Mouse (Mus musculus) urinary bladder, postnatal 36 days (tissue): Measurements from ENCODE around the gene Phactr2.

Experiments used
- DNase-seq, 2 experiments: peaks; one replicate each; pipeline ENCODE4 v3.0.0; 2022; ENCODE audit warnings: low spot score in 2 of 2, mixed read lengths in 1 of 2

The Phactr2 gene

DNA sequence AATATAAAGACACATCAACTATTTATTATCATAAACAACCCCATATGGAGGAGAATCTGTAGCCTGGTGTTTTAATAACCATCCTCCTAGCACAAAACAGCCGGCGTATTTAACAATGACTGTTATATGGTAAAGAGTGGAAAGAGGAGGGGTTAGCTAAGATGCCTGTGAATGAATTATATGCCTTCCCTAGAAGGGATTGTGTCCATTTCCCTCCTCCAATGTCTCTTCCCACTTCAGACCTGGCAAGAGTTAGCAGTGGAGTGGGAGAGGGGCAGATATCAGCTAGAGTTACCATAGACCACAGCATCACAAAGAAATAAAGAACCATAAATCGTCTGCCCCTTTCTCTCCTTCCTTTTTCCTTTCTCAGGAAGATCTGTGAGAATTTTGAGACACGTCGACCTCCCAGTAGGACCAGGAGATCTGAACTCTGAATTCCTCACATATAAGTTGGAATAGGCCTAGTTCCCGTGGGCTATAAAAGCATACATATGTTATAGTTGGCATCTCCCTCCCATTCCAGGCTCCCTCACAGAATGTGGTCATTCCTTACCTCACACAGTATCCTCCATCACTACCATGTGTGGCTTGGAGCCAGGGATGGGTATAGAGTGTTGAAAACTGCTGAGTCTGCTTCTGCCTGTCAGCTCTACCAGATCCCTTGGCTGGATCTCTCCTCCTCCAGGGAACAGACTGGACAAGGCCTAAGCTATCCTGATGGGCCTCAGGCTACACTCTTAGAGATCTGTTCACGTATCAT, 25.7 kb downstream of the Phactr2 start:
- DNase-seq: no peak

DNA sequence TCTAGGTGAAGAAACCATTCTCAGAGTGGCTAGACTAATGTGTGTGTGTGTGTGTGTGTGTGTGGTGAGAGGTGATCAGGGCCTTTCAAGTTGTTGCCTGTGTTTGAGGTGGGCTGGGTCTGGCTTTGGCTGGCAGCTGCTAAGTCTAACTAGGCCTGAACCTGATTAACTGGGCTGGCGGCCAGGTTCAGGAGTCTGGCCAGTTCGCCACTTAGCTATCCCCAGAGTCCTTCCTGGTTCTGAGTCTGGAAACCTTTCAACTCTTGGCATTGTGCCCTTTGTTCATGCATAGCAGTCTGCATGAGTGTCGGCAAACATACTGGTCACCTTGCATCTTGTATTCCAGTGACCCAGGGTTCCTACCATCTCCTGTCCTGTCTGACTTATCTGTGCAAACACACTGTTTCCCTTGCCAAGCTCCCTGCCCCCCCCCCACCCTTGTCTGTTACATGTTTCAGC, 27.4 kb downstream of the Phactr2 start:
- peak; percentile 71 to 87 for DNase-seq

DNA sequence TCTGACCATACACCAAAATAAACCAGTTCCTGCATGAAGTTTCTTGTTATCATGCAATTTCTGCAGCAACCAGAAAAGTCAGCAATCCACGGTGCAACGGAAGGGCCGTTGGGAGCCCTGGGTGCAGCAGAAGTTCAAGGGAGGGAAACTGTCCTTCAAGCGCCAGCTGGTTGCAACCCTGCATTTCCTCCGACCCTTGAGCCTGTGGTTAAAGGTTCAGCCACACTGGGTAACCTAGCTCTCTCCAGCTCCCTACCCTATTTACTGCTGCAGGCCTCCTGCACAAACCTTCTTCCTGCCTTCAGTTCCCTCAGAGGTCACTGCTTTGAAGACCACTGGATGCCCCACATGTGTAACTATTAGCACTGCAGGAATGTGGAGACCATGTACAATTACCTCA, 30.0 kb downstream of the Phactr2 start:
- DNase-seq: no peak

GRCm38 (mm10) chr10:13443647-13444046, 30.6 kb downstream of the Phactr2 start:
- DNase-seq: no peak

GRCm38 (mm10) chr10:13440292-13440691, 33.9 kb downstream of the Phactr2 start:
- DNase-seq: no peak

GRCm38 (mm10) chr10:13438118-13438821, 35.9 kb downstream of the Phactr2 start:
- DNase-seq: no peak

GRCm38 (mm10) chr10:13437011-13437410, 37.2 kb downstream of the Phactr2 start:
- no peak for DNase-seq

DNA sequence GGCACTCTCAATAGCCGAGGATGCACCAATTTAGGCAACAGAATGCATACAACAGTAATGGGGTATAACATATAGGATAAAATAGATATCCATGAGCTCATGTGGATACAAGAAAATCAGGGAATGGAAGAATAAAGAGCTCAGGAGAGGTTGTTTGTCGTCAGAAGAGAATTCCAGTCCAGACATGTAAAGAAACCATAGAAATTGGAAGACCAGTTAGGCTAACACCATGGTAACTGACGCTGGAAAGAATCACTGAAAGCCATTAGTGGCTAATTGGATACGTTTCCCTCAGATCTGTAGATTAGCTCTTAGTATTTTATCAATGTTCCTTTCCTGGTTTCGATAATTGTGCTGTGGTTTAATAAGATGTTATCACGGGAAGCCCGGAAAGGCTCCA, 41.2 kb downstream of the Phactr2 start:
- no peak for DNase-seq

GRCm38 (mm10) chr10:13431641-13432540, 42.3 kb downstream of the Phactr2 start:
- no peak for DNase-seq

DNA sequence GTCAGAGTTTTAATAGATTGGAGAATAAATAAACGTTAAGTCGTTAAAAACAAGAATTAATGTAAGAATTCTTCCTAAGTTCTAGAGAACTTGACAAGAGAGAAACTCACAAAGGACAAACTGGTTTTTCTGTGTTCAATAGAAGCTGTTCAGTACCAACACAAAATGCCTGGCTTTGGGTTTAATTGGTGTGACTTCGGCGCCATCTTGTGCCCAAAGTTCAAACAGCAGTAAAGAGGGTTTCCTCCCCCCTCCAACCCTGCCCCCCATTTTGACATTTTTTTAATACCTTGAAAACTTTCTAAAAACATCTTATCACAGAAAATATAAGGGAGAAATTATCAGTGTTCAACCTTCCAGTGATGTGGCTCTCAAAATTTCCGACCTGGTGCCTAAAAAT, 44.4 kb downstream of the Phactr2 start:
- peak in 1 of 2 experiments; percentile 66 for DNase-seq

- no peak for DNase-seq
Measured at GRCm38 (mm10) chr10:13429240-13429639, 45.0 kb downstream of the Phactr2 start.

GRCm38 (mm10) chr10:13428536-13428935, 45.7 kb downstream of the Phactr2 start:
- DNase-seq: no peak

DNA sequence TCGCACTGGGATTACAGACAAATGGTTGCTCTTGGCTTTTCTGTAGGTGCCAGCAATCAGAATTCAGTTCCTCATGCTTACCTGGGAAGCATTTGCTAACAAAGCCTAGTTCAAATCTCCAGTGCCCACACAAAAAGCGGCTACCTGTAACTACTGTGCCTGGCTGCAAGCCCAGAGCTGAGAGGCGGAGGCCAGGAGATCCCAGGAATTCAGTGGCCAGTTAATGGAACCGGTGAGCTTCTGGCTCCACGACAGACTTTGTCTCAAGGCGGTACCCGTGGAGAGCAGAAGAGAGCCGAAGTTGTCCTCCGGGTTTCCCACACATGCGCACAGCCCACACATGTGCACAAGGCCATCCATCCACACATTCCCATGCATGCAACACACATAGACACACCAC, 46.6 kb downstream of the Phactr2 start:
- DNase-seq: no peak

GRCm38 (mm10) chr10:13425198-13425597, 49.0 kb downstream of the Phactr2 start:
- peak in 1 of 2 experiments; percentile 24 for DNase-seq

DNA sequence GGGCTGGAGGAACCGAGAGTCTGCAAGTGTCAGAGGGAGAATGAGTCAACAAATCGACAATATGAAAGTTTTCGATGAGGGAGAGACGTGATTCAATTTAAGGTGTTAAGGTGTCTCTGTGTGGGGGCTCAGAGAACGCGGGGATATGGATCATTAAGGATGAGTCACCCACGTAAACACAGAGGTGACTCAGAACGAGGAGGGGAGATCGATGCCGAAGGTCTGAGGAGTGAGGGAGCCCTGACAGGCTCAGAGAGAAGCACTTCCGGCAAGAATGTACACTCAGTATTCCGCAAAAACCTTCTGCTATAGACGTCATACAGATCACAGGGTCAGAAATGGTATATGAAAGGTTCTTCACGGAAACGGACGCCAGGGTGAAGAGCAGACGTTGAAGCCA, 49.7 kb downstream of the Phactr2 start:
- DNase-seq: no peak

GRCm38 (mm10) chr10:13424015-13424414, 50.2 kb downstream of the Phactr2 start:
- DNase-seq: no peak

GRCm38 (mm10) chr10:13422121-13422520, 52.1 kb downstream of the Phactr2 start:
- DNase-seq: no peak

DNA sequence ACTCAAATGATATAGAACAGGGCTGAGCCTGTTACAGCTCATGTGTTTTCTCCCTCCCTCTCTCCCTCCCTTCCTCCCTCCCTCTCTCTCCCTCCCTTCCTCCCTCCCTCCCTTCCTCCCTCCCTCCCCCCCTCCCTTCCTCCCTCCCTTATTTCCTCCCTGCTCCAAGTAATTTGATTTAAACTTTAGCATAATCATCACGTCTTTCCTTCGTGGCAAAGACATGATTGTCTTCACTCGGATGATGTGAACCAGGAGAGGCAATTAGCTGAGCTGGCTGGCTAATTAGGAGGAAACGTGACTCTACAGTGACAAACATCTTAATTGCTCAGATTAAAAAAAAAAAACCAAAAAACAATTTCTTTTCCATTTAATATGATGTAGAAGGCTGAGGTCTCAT, 55.0 kb downstream of the Phactr2 start:
- no peak for DNase-seq

DNA sequence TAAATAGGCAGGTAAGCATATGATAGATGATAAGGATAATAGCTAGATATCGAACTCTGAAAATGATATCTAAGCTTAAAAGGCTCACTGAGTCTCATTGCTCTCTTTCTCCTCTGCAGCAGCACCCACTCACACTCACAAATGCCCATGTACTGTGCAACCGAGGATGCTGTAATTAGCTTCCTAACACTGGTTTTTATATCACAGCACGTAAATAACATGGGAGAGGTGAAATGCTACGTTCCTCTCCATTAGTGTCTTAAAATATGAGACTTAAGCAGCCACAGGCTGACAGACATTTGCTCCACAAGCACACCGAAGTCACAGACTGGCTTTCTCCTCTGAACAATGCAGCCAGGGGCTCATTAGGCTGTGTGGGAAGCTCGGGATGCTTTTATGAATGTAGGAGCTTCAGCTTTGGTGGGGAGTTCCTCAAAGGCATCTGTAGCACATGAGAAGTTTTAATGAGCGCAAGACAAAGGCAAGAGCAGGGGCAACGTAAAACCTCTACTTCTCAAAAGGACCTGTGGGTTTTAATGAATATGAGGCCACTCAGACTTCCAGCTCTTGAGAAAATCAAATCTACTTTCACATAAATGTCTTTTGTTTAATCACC, 58.6 kb downstream of the Phactr2 start:
- no peak for DNase-seq

DNA sequence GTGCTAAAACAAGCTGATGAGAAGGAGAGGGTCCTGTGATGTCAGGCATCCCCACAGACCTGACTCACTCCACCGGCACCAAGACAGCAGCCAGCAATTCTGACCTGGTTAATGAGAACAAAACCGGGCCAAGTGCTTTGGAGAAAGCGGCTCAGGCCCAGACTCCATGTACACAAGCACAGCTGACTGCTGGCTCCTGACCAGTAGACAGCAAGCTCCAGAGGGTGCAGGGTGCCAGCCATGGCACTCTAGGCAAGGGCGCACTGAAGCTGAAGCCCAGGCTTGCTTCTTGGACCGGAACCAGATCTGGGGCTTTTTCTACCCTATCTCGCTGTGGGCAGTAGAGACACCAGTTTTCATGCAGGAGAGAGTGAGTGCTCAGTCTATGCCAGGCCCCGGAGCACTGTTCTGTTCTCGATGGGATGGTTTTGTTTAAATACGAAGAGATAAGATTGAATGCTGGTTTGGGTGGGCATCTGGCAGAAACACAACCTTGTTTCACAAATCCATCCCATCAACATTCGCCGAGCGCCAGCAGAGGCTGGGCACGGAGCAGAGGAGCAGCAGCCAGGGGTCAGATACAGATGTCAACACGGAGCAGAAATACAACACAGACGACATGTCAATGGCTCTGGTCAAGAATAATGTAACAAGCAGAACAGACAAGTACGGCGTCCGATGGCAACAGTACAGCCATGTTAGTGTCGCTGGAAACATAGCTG, 61.8 kb downstream of the Phactr2 start:
- DNase-seq: peak in 1 of 2 experiments; percentile 32

DNA sequence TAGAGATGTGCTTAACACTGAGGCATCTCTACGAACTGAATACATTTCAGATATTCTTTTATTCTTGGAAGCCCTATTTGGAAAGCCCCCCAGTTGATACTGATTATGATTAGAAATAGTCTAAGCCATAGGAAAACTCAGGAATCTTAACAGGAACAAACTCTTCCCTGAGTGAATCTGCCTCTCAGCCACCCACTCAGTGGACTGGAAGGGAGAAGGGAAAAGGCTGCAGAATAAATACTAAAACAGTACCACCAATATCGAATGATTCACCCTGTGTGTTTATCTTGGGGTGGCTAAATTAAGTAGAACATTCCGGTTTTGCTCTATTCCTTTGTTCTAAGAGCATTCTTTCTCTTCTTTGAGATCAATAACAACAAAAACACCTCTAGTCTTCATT, 63.2 kb downstream of the Phactr2 start:
- DNase-seq: no peak
